ENCODE assay signal across 13 mouse cellular contexts in genomic region chr14:20520179-20520578, GRCm38 (mm10).
"Had no signal": no experiment of that assay in that cellular context is flagged by ENCODE, and none has a peak within 500 bp of the region (broad histone marks: within the 10 kb centered on the region; RNA-seq: fewer than 3 reads in every experiment).

No protein-coding gene starts in this region.

- DNase-seq: liver, postnatal 0 days; lung, adult 2 months; lung, postnatal 14 days; lung, postnatal 36 days; retina, postnatal 1 day; right cerebral cortex, postnatal 25 days; right cerebral cortex, postnatal 4 days; spleen, adult 18-20 months; thymus, adult 2 months; thymus, postnatal 25 days had no signal

- ATAC-seq: liver, postnatal 0 days; lung, postnatal 0 days; midbrain, embryonic 13.5 days; midbrain, embryonic 15.5 days had no signal
